Mouse (Mus musculus): ENCODE results near the gene Gtf2ird1. TPM values are rescaled to one million over a fixed set of nuclear protein-coding genes. Genes with fewer than 3 reads are reported as not detected.

Gene Gtf2ird1
- total RNA-seq, 2 experiments from 2014 or later, result 42.5 to 43.7 TPM

Small RNA genes lying within 50 kb of the gene (microRNA-seq; reads per million reads assigned to microRNA genes)
- 0 reads per million in 2 experiments for gene Gm26340
- 0 reads per million in 2 experiments for gene Mir3965

Other genes starting within 250 kb of the Gtf2ird1 start
- 1 to 10 TPM; 5.1 to 7.3 TPM for gene Ncf1, start 227.1 kb downstream of the Gtf2ird1 start, total RNA-seq (2021)
- gene Gtf2i, start 142.0 kb downstream of the Gtf2ird1 start, total RNA-seq (2021), result 100 to 1,000 TPM; 213 to 217 TPM
- gene Clip2, start 95.7 kb upstream of the Gtf2ird1 start, total RNA-seq (2021), result 100 to 1,000 TPM; 106 to 120 TPM
- gene Syna, start 103.5 kb upstream of the Gtf2ird1 start, total RNA-seq (2021), result under 1 TPM; 0.16 to 0.23 TPM
- 10 to 100 TPM; 56.1 to 61.2 TPM for gene Rfc2, start 124.7 kb upstream of the Gtf2ird1 start, total RNA-seq (2021)
- gene Lat2, start 158.3 kb upstream of the Gtf2ird1 start, total RNA-seq (2021), result 1 to 10 TPM; 1.5 to 4.2 TPM
- 100 to 1,000 TPM; 334 to 352 TPM for gene Eif4h, start 182.8 kb upstream of the Gtf2ird1 start, total RNA-seq (2021)
- gene Limk1, start 231.9 kb upstream of the Gtf2ird1 start, total RNA-seq (2021), result 10 to 100 TPM; 58.7 to 60.1 TPM